Mouse (Mus musculus): ENCODE results near the gene Scel. TPM values are rescaled to one million over a fixed set of nuclear protein-coding genes. Genes with fewer than 3 reads are reported as not detected.

Scel gene
- polyA plus RNA-seq, 1 experiment from 2014 or later, result 31.9 TPM

DNA sequence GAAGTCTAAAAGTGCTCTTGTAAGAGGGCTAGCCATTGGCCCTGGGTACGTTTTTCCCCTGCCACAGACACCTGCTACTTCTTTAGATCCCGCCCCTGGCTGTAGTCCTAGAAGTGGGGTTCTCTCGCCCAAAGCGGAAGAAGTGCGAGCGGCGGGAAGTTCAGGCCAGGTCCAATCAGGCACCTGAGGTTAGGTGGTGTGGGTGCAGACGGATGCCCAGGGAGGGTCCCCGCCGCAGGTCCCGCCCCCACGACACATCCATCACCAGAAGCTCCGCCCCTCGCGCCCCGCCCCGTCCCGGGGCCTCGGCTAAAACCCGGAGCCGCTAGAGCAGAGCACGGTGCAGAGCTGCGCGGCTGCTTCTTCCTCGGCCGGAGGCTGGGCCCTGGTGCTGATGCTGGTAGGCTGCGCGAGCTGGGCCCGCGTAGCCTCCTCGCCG lies 136.8 kb downstream of the Scel start, which contains the start of gene Slain1:
Gene Slain1, plus strand, starts transcription at position 333 of the 439 bp plus-strand sequence.
- H3K9ac ChIP-seq (ENCODE audit: low read length), result peak within 1 kb of the TSS; percentile 79
- peaks cover 3% of the 10 kb centered on the region for H3K4me1 ChIP-seq (ENCODE audit: control insufficient read depth, insufficient read depth, low read length)
- H3K36me3 ChIP-seq (ENCODE audit: control insufficient read depth, insufficient read depth, low read length), result no peaks in the 10 kb centered on the region
- H3K27ac ChIP-seq (ENCODE audit: low read length), result peak within 1 kb of the TSS; percentile 76
- peak within 1 kb of the TSS; percentile 98 for H3K4me2 ChIP-seq (ENCODE audit: low read depth, low read length)
- peak within 1 kb of the TSS; percentile 75 for H3K4me3 ChIP-seq (replicated peaks; ENCODE audit: low read length)
- no peaks in the 10 kb centered on the region for H3K9me3 ChIP-seq (replicated peaks; ENCODE audit: control insufficient read depth, low read length)
- under 1% methylated on average over 30 of the region's 32 CpGs for WGBS
- H3K27me3 ChIP-seq (ENCODE audit: control insufficient read depth, insufficient read depth, low read length), result peaks cover 8% of the 10 kb centered on the region; the same call in 1 of the 2 replicates
- peak; percentile 96 for ATAC-seq (ENCODE audit: insufficient read depth, low FRiP score)

DNA sequence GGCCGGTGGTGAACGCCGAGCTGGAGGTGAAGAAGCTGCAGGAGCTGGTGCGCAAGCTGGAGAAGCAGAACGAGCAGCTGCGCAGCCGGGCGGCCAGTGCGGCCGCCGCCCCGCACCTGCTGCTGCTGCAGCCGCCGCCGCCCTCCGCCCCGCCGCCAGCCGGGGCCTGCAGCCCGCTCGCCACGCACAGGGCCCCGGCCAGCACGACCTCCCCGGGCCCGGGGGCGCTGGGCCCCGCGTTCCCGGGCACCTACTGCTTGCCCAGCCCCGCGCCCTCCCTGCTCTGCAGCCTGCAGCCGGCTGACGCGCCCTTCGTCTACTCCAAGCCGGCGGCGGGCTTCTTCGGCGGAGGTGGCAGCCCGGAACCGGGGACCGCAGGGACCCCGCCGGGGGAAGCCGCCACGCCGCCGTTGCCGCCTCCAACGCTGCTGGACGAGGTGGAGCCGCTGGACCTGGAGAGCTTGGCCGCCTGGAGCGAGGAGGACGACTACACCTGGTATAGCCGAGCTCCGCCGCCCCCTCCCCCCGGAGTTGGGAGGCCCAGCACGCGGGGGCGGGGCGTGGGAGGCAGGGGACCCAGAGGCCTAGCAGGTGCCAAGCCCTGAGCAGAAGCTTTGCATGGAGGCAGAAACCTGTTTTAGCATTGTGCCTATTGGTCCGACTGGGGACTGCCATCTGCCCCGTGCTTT lies 137.4 kb downstream of the Scel start:
- H3K4me2 ChIP-seq (ENCODE audit: low read depth, low read length), result peak overlapping the region; percentile 98
- peaks cover 8% of the 10 kb centered on the region; the same call in 1 of the 2 replicates for H3K27me3 ChIP-seq (ENCODE audit: control insufficient read depth, insufficient read depth, low read length)

DNA sequence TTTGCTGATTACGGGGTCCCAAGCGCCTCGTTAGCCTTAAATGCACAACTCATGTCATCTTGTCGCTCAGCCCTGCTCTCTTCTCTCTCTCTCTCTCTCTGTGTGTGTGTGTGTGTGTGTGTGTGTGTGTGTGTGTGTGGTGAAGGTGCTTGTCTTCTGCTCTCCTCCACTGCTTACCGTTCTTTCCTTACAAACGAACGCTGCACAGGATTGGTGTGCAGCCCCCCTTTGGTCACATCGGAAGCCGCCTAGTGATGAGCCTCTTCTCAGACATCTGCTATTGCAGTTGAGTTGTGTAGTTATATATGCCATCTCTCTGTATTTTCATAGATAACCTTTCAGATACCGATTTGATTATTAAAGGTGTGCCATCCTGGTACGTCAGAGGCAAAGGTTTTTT lies 138.0 kb downstream of the Scel start:
- ATAC-seq (ENCODE audit: insufficient read depth, low FRiP score), result no peak
- peak overlapping the region; percentile 79 for H3K9ac ChIP-seq (ENCODE audit: low read length)
- H3K27me3 ChIP-seq (ENCODE audit: control insufficient read depth, insufficient read depth, low read length), result peaks cover 8% of the 10 kb centered on the region; the same call in 1 of the 2 replicates
- H3K4me3 ChIP-seq (replicated peaks; ENCODE audit: low read length), result peak overlapping the region; percentile 75
- 4% methylated on average over 11 of the region's 11 CpGs for WGBS
- no peak overlapping the region for H3K27ac ChIP-seq (ENCODE audit: low read length)
- peaks cover 3% of the 10 kb centered on the region for H3K4me1 ChIP-seq (ENCODE audit: control insufficient read depth, insufficient read depth, low read length)
- H3K4me2 ChIP-seq (ENCODE audit: low read depth, low read length), result peak overlapping the region; percentile 98
- no peaks in the 10 kb centered on the region for H3K36me3 ChIP-seq (ENCODE audit: control insufficient read depth, insufficient read depth, low read length)
- no peaks in the 10 kb centered on the region for H3K9me3 ChIP-seq (replicated peaks; ENCODE audit: control insufficient read depth, low read length)

More for the DNA sequence above, 137.4 kb downstream of the Scel start:
- under 1% methylated on average over 56 of the region's 67 CpGs for WGBS
- no peaks in the 10 kb centered on the region for H3K36me3 ChIP-seq (ENCODE audit: control insufficient read depth, insufficient read depth, low read length)
- H3K4me1 ChIP-seq (ENCODE audit: control insufficient read depth, insufficient read depth, low read length), result peaks cover 3% of the 10 kb centered on the region
- ATAC-seq (ENCODE audit: insufficient read depth, low FRiP score), result peak; percentile 74
- H3K9me3 ChIP-seq (replicated peaks; ENCODE audit: control insufficient read depth, low read length), result no peaks in the 10 kb centered on the region
- H3K27ac ChIP-seq (ENCODE audit: low read length), result peak overlapping the region; percentile 76
- peak overlapping the region; percentile 75 for H3K4me3 ChIP-seq (replicated peaks; ENCODE audit: low read length)
- peak overlapping the region; percentile 79 for H3K9ac ChIP-seq (ENCODE audit: low read length)

DNA sequence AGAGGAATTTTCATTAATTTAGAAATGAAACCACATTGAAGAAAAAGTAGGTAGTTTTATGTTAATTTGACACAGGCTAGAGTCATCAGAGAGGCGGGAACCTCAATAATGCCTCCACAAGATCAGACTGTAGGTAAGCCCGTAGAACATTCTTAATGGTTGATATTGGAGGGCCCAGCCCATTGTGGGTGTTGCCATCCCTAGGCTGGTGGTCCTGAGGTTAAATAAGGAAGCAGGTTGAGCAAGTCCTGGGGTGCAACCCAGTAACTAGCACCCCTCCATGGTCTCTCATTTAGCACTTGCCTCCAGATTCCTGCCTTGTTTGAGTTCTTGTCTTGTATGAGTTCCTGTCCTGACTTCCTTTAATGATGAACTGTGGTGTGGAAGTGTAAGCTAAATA lies 138.4 kb downstream of the Scel start:
- Histone ChIP-seq H3K4me1 (ENCODE audit: control insufficient read depth, insufficient read depth, low read length) (peaks cover 3% of the 10 kb centered on the region), H3K9me3 (replicated peaks; ENCODE audit: control insufficient read depth, low read length) (no peaks in the 10 kb centered on the region), H3K36me3 (ENCODE audit: control insufficient read depth, insufficient read depth, low read length) (no peaks in the 10 kb centered on the region), H3K27ac (ENCODE audit: low read length) (no peak overlapping the region), H3K4me3 (replicated peaks; ENCODE audit: low read length) (peak overlapping the region; percentile 75), H3K4me2 (ENCODE audit: low read depth, low read length) (peak overlapping the region; percentile 98), H3K9ac (ENCODE audit: low read length) (no peak overlapping the region), H3K27me3 (ENCODE audit: control insufficient read depth, insufficient read depth, low read length) (peaks cover 8% of the 10 kb centered on the region; the same call in 1 of the 2 replicates)
- WGBS, result 48% methylated on average over 2 of the region's 2 CpGs
- no peak for ATAC-seq (ENCODE audit: insufficient read depth, low FRiP score)

DNA sequence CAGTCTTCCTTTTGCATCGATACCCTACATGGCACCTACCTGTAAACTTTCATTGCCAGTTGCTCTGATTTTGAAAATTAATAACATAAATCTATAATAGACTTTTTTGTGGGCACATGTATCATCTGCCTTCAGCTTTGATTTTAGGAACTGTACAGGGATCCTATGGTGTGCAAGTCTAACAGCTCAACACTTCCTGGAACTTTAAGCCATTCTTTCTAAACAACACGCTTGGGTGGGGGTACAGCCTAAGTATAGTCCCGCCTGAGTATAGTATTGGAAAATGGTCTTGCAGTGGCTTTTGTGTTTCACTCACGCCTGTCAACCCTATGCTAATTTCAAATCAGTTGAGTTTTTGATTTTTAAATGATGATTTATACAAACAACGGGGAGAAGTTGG lies 139.4 kb downstream of the Scel start:
- H3K27me3 ChIP-seq (ENCODE audit: control insufficient read depth, insufficient read depth, low read length), result peaks cover 8% of the 10 kb centered on the region; the same call in 1 of the 2 replicates
- H3K9ac ChIP-seq (ENCODE audit: low read length), result no peak overlapping the region
- WGBS, result 87% methylated on average over 5 of the region's 5 CpGs
- H3K4me2 ChIP-seq (ENCODE audit: low read depth, low read length), result no peak overlapping the region
- no peak overlapping the region for H3K4me3 ChIP-seq (replicated peaks; ENCODE audit: low read length)
- no peak for ATAC-seq (ENCODE audit: insufficient read depth, low FRiP score)
- no peaks in the 10 kb centered on the region for H3K9me3 ChIP-seq (replicated peaks; ENCODE audit: control insufficient read depth, low read length)
- H3K4me1 ChIP-seq (ENCODE audit: control insufficient read depth, insufficient read depth, low read length), result peaks cover 3% of the 10 kb centered on the region
- no peak overlapping the region for H3K27ac ChIP-seq (ENCODE audit: low read length)
- H3K36me3 ChIP-seq (ENCODE audit: control insufficient read depth, insufficient read depth, low read length), result no peaks in the 10 kb centered on the region

DNA sequence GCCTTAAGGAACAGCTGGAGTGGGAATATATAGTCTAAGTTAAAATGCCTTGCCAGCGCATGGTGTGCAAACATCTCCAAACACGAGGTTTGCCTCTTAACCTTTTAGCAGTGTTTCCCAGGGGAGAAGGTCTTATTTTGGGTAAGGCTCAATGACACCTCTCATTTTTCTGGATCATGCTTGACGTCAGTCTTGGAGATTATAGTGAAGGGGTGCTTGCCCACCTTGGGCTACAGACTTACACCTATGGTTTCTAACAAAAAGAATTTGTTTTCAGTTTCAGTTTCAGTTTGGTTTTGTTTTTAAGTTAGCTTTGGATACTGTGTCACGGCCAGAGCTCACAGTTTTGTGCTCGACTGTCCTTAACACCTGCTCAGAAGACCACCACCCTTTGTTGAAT lies 140.7 kb downstream of the Scel start:
- peaks cover 3% of the 10 kb centered on the region for H3K4me1 ChIP-seq (ENCODE audit: control insufficient read depth, insufficient read depth, low read length)
- H3K27ac ChIP-seq (ENCODE audit: low read length), result no peak overlapping the region
- peaks cover 7% of the 10 kb centered on the region; the same call in 1 of the 2 replicates for H3K27me3 ChIP-seq (ENCODE audit: control insufficient read depth, insufficient read depth, low read length)
- WGBS, result 47% methylated on average over 5 of the region's 5 CpGs
- H3K36me3 ChIP-seq (ENCODE audit: control insufficient read depth, insufficient read depth, low read length), result no peaks in the 10 kb centered on the region
- no peak overlapping the region for H3K9ac ChIP-seq (ENCODE audit: low read length)
- peak overlapping the region; percentile 32 for H3K4me2 ChIP-seq (ENCODE audit: low read depth, low read length)
- H3K4me3 ChIP-seq (replicated peaks; ENCODE audit: low read length), result peak overlapping the region; percentile 11; the same call in 1 of the 2 replicates
- no peak for ATAC-seq (ENCODE audit: insufficient read depth, low FRiP score)
- H3K9me3 ChIP-seq (replicated peaks; ENCODE audit: control insufficient read depth, low read length), result no peaks in the 10 kb centered on the region

DNA sequence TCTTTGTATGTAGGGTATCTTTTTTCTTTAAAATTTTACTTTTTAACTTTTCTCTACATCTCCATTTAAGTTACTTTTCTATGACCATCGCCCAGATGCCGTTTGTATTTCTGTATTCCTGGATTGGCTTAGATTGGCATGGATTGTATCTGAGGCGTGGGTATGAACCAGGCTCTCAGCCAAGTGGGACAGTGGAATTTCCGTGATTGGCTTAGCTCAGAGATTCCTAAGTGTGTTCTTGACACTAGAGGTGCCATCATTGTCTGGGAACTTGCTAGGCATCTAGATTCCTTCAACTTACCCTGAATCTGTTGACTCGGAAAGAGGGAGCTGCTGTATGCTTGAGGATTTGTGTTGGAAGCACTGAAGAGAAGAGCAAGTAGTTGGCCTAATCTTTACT lies 142.3 kb downstream of the Scel start:
- no peak for ATAC-seq (ENCODE audit: insufficient read depth, low FRiP score)
- no peak overlapping the region for H3K9ac ChIP-seq (ENCODE audit: low read length)
- 0 out of 2 replicates have a peak, but pooled peaks cover 5% of the 10 kb centered on the region for H3K27me3 ChIP-seq (ENCODE audit: control insufficient read depth, insufficient read depth, low read length)
- no peaks in the 10 kb centered on the region for H3K9me3 ChIP-seq (replicated peaks; ENCODE audit: control insufficient read depth, low read length)
- H3K4me2 ChIP-seq (ENCODE audit: low read depth, low read length), result no peak overlapping the region
- H3K36me3 ChIP-seq (ENCODE audit: control insufficient read depth, insufficient read depth, low read length), result no peaks in the 10 kb centered on the region
- no peak overlapping the region for H3K4me3 ChIP-seq (replicated peaks; ENCODE audit: low read length)
- peaks cover 3% of the 10 kb centered on the region for H3K4me1 ChIP-seq (ENCODE audit: control insufficient read depth, insufficient read depth, low read length)
- H3K27ac ChIP-seq (ENCODE audit: low read length), result no peak overlapping the region
- WGBS, result 70% methylated on average over 5 of the region's 5 CpGs

DNA sequence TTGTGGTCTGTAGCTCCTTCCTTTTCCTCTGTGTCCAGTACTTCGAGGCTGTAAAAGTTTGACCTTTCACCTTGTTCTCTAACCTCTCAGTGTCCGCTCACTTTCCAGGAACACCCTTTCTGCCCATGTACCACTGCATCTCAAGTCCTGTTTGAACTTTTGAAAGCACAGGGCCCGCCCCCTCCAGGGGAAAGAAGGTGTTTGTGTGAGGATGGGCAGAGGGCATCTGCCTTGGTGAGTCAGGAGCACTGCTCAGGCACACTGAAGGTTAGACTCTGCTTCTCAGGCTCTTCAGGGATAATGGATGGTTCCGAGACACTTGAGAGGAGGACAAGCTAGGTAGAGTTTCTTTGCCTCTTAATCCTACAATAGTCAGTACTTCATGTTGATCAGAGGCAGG lies 144.7 kb downstream of the Scel start:
- no peak overlapping the region for H3K4me2 ChIP-seq (ENCODE audit: low read depth, low read length)
- no peaks in the 10 kb centered on the region for H3K9me3 ChIP-seq (replicated peaks; ENCODE audit: control insufficient read depth, low read length)
- H3K4me1 ChIP-seq (ENCODE audit: control insufficient read depth, insufficient read depth, low read length), result no peaks in the 10 kb centered on the region; the same call in 1 of the 2 replicates
- no peaks in the 10 kb centered on the region for H3K36me3 ChIP-seq (ENCODE audit: control insufficient read depth, insufficient read depth, low read length)
- no peak for ATAC-seq (ENCODE audit: insufficient read depth, low FRiP score)
- H3K4me3 ChIP-seq (replicated peaks; ENCODE audit: low read length), result no peak overlapping the region
- H3K9ac ChIP-seq (ENCODE audit: low read length), result no peak overlapping the region
- no peak overlapping the region for H3K27ac ChIP-seq (ENCODE audit: low read length)
- 82% methylated on average over 4 of the region's 4 CpGs for WGBS
- H3K27me3 ChIP-seq (ENCODE audit: control insufficient read depth, insufficient read depth, low read length), result no peaks in the 10 kb centered on the region

All from stomach, embryonic 16.5 days (tissue).